In genomic region chr8:111738867-111739266, GRCm38 (mm10) we compare ENCODE assay signal across 11 mouse cellular contexts. TPM values are rescaled to one million over a fixed set of nuclear protein-coding genes. Genes with fewer than 3 reads are reported as not detected.
DNase-seq lines count a peak whose midpoint lies in the region; ATAC-seq lines count a peak whose summit lies in the region.
"Had no signal": no experiment of that assay in that cellular context is flagged by ENCODE, and none has a peak within 500 bp of the region (broad histone marks: within the 10 kb centered on the region; RNA-seq: fewer than 3 reads in every experiment).

No protein-coding gene starts in this region.

- no peak overlapping the region for H3K27ac ChIP-seq in heart, embryonic 12.5 days (ENCODE audit: poor library complexity, severe bottlenecking)
- H3K27ac ChIP-seq in embryonic facial prominence, embryonic 12.5 days = peak overlapping the region; percentile 26; the same call in 1 of the 2 replicates
- H3K27ac ChIP-seq: limb, embryonic 13.5 days had no signal

- no peak overlapping the region for H3K4me2 ChIP-seq in heart, embryonic 12.5 days
- no peak overlapping the region for H3K4me2 ChIP-seq in embryonic facial prominence, embryonic 12.5 days (replicated peaks)
- H3K4me2 ChIP-seq: limb, embryonic 13.5 days had no signal

- no peak overlapping the region for H3K4me3 ChIP-seq in heart, embryonic 12.5 days
- no peak overlapping the region for H3K4me3 ChIP-seq in embryonic facial prominence, embryonic 12.5 days
- H3K4me3 ChIP-seq: limb, embryonic 13.5 days had no signal

- H3K27me3 ChIP-seq in heart, embryonic 12.5 days (replicated peaks) = no peaks in the 10 kb centered on the region
- no peaks in the 10 kb centered on the region for H3K27me3 ChIP-seq in embryonic facial prominence, embryonic 12.5 days
- H3K27me3 ChIP-seq: limb, embryonic 13.5 days had no signal

- H3K36me3 ChIP-seq in heart, embryonic 12.5 days = peaks cover 11% of the 10 kb centered on the region
- no peaks in the 10 kb centered on the region for H3K36me3 ChIP-seq in embryonic facial prominence, embryonic 12.5 days

- DNase-seq in heart, postnatal 4 days = peak; percentile 4
- peak; percentile 48 for DNase-seq in MN1 (ENCODE audit: low spot score)
- peak; percentile 37 for DNase-seq in kidney, postnatal 10 days
- no peak for DNase-seq in c-Kit-positive CD71-positive TER-119-positive erythroid progenitor cells, embryonic 14.5 days (ENCODE audit: low spot score)
- no peak for DNase-seq in cerebellum, postnatal 4 days (ENCODE audit: low spot score in 2 of 2)
- DNase-seq: cerebellum, adult 8-10 months; layer of hippocampus, adult 9-11 months; thymus, adult 2 months had no signal

- 73% methylated on average over 6 of the region's 6 CpGs for WGBS in heart, embryonic 12.5 days
- 56% methylated on average over 6 of the region's 6 CpGs for WGBS in embryonic facial prominence, embryonic 12.5 days

- peaks cover 83% of the 10 kb centered on the region for H3K4me1 ChIP-seq in heart, embryonic 12.5 days (replicated peaks)
- peaks cover 75% of the 10 kb centered on the region for H3K4me1 ChIP-seq in embryonic facial prominence, embryonic 12.5 days

- ATAC-seq in heart, embryonic 12.5 days (ENCODE audit: insufficient number of reproducible peaks, low FRiP score) = no peak
- no peak for ATAC-seq in embryonic facial prominence, embryonic 12.5 days (ENCODE audit: insufficient number of reproducible peaks, insufficient read depth, low FRiP score, low TSS enrichment)

- no peaks in the 10 kb centered on the region for H3K9me3 ChIP-seq in heart, embryonic 12.5 days (replicated peaks)
- no peaks in the 10 kb centered on the region for H3K9me3 ChIP-seq in embryonic facial prominence, embryonic 12.5 days
- H3K9me3 ChIP-seq: limb, embryonic 13.5 days had no signal

- H3K9ac ChIP-seq in heart, embryonic 12.5 days = no peak overlapping the region
- H3K9ac ChIP-seq in embryonic facial prominence, embryonic 12.5 days = no peak overlapping the region
- H3K9ac ChIP-seq: limb, embryonic 13.5 days had no signal

RNA-seq across cellular contexts. Expression of gene Bcar1, which starts 4.7 kb away (rescaled TPM):
- total RNA-seq in heart, postnatal 4 days (2021) = 10 to 100 TPM; 62.7 to 65.0 TPM
- 46.4 and 47.2 TPM in 2 replicates for polyA plus RNA-seq in heart, embryonic 12.5 days (2016; fragmentation: Nextera tagmentation; extraction: Ambion mirVana)
- polyA plus RNA-seq in embryonic facial prominence, embryonic 12.5 days (2016; fragmentation: Nextera tagmentation; extraction: Ambion mirVana) = 40.0 and 41.1 TPM in 2 replicates

RNA-seq across cellular contexts. Expression of gene Ctrb1, which starts 48.1 kb away (rescaled TPM):
- total RNA-seq in heart, postnatal 4 days (2021) = not detected
- not detected in 2 replicates for polyA plus RNA-seq in heart, embryonic 12.5 days (2016; fragmentation: Nextera tagmentation; extraction: Ambion mirVana)
- polyA plus RNA-seq in embryonic facial prominence, embryonic 12.5 days (2016; fragmentation: Nextera tagmentation; extraction: Ambion mirVana) = not detected in 2 replicates

Comparison
In these comparisons a context has a peak if more than half of its experiments do, and no peak if none do; other contexts are left out.
1. DNase-seq: peak in heart, postnatal 4 days (single experiment), MN1 (single experiment) and kidney, postnatal 10 days (single experiment); none in c-Kit-positive CD71-positive TER-119-positive erythroid progenitor cells, embryonic 14.5 days (single experiment) and cerebellum, postnatal 4 days (0 of 2).